ENCODE assay signal across 8 mouse cellular contexts in the genomic region with DNA sequence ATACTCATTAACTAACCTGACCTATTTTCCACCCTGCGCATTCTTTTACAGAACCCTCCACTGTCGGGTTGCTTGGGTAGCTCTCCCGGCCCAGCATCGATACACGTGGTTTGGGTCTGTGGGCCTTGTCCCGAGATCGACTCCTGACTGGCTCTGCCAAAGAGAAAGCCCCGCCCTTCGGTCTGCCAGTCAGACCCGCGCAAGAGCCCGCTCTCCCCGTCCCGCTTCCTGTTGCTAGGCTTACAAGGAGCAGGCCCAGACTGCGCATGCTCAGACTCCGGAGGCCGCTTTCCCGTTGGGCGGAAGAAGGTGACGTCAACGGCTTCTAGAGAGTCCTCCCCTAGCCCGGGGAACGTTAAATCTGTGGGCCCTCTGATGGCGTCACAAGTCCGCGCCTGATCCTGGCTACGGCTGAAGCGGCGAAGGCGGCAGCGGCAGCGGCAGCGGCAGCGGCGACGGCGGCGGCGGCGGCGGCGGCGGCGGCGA. TPM values are rescaled to one million over a fixed set of nuclear protein-coding genes. Genes with fewer than 3 reads are reported as not detected.
A peak's percentile ranks its signal among the peaks of the same experiment; 100 is the strongest.
DNase-seq lines count a peak whose midpoint lies in the region; ATAC-seq lines count a peak whose summit lies in the region.

Gene Senp2, plus strand, starts transcription at position 386 of the 486 bp plus-strand sequence.

- H3K4me3 ChIP-seq in heart, embryonic 14.5 days (ENCODE audit: control insufficient read depth in 1 of 2, insufficient read depth in 1 of 2, low read depth in 1 of 2, low read length in 2 of 2) = peak within 1 kb of the TSS; percentile 75 to 81
- peak within 1 kb of the TSS; percentile 98 for H3K4me3 ChIP-seq in liver, embryonic 13.5 days (replicated peaks)
- H3K4me3 ChIP-seq in stomach, embryonic 16.5 days (replicated peaks; ENCODE audit: low read length) = peak within 1 kb of the TSS; percentile 84

- peak; percentile 93 for ATAC-seq in CD4-positive, CD25-positive, alpha-beta regulatory T cell, adult 4 months
- peak; percentile 98 for ATAC-seq in heart, embryonic 14.5 days (ENCODE audit: insufficient number of reproducible peaks, insufficient read depth, low FRiP score, low read depth)
- peak; percentile 95 for ATAC-seq in liver, embryonic 13.5 days (ENCODE audit: low read depth)
- peak; percentile 99 for ATAC-seq in stomach, embryonic 16.5 days (ENCODE audit: insufficient read depth, low FRiP score)

- peak within 1 kb of the TSS; percentile 84 for H3K9ac ChIP-seq in heart, embryonic 14.5 days (ENCODE audit: low read length)
- H3K9ac ChIP-seq in liver, embryonic 13.5 days = peak within 1 kb of the TSS; percentile 96
- H3K9ac ChIP-seq in stomach, embryonic 16.5 days (ENCODE audit: low read length) = peak within 1 kb of the TSS; percentile 91

- H3K4me2 ChIP-seq in heart, embryonic 14.5 days (ENCODE audit: low read length) = peak within 1 kb of the TSS; percentile 72
- peak within 1 kb of the TSS; percentile 75 for H3K4me2 ChIP-seq in liver, embryonic 13.5 days
- H3K4me2 ChIP-seq in stomach, embryonic 16.5 days (ENCODE audit: low read depth, low read length) = peak within 1 kb of the TSS; percentile 73

- no peaks in the 10 kb centered on the region for H3K27me3 ChIP-seq in heart, embryonic 14.5 days (ENCODE audit: control insufficient read depth, insufficient read depth, low read length)
- 0 out of 2 replicates have a peak, but pooled peaks cover 3% of the 10 kb centered on the region for H3K27me3 ChIP-seq in liver, embryonic 13.5 days
- H3K27me3 ChIP-seq in stomach, embryonic 16.5 days (ENCODE audit: control insufficient read depth, insufficient read depth, low read length) = no peaks in the 10 kb centered on the region

- peaks cover 4% of the 10 kb centered on the region; the same call in 1 of the 2 replicates for H3K36me3 ChIP-seq in heart, embryonic 14.5 days (ENCODE audit: control insufficient read depth, insufficient read depth, low read length)
- H3K36me3 ChIP-seq in liver, embryonic 13.5 days = peaks cover 16% of the 10 kb centered on the region; the same call in 1 of the 2 replicates
- no peaks in the 10 kb centered on the region for H3K36me3 ChIP-seq in stomach, embryonic 16.5 days (ENCODE audit: control insufficient read depth, insufficient read depth, low read length)

- 0% methylated on average over 27 of the region's 45 CpGs for WGBS in heart, embryonic 14.5 days
- WGBS in liver, embryonic 13.5 days (ENCODE audit: insufficient replicate concordance) = under 1% methylated on average over 45 of the region's 45 CpGs
- under 1% methylated on average over 45 of the region's 45 CpGs for WGBS in stomach, embryonic 16.5 days

- peak within 1 kb of the TSS in 1 of 2 experiments; percentile 52; a peak in 2 of 4 replicates for H3K27ac ChIP-seq in heart, embryonic 14.5 days (replicated peaks in 1 of 2; ENCODE audit: control insufficient read depth in 1 of 2, insufficient read depth in 1 of 2, low read depth in 2 of 2, low read length in 2 of 2)
- peak within 1 kb of the TSS; percentile 88 for H3K27ac ChIP-seq in liver, embryonic 13.5 days
- H3K27ac ChIP-seq in stomach, embryonic 16.5 days (ENCODE audit: low read length) = peak within 1 kb of the TSS; percentile 84

- peak; percentile 100 for DNase-seq in c-Kit-negative CD71-positive TER-119-positive erythroid progenitor cells, embryonic 14.5 days (ENCODE audit: low read depth, low spot score)
- DNase-seq in fibroblast of lung, adult 2 months (ENCODE audit: low read depth) = peak; percentile 99
- DNase-seq in kidney, postnatal 14 days = peak; percentile 100
- DNase-seq in liver, embryonic 13.5 days = peak; percentile 100
- DNase-seq in neural tube, embryonic 10.5 days (ENCODE audit: extremely low spot score, low spot score) = peak; percentile 100

- H3K9me3 ChIP-seq in heart, embryonic 14.5 days (ENCODE audit: control insufficient read depth, low read length) = no peaks in the 10 kb centered on the region
- H3K9me3 ChIP-seq in liver, embryonic 13.5 days (replicated peaks) = no peaks in the 10 kb centered on the region
- H3K9me3 ChIP-seq in stomach, embryonic 16.5 days (replicated peaks; ENCODE audit: control insufficient read depth, low read length) = no peaks in the 10 kb centered on the region

- peaks cover 0 to 11% of the 10 kb centered on the region in 2 experiments; a peak in 2 of 4 replicates for H3K4me1 ChIP-seq in heart, embryonic 14.5 days (ENCODE audit: control insufficient read depth in 2 of 2, insufficient read depth in 2 of 2, low read length in 2 of 2)
- peaks cover 40% of the 10 kb centered on the region for H3K4me1 ChIP-seq in liver, embryonic 13.5 days (replicated peaks)
- 0 out of 2 replicates have a peak, but pooled peaks cover 5% of the 10 kb centered on the region for H3K4me1 ChIP-seq in stomach, embryonic 16.5 days (ENCODE audit: control insufficient read depth, insufficient read depth, low read length)

RNA-seq across cellular contexts. Expression of gene Senp2, which starts in this region (rescaled TPM):
- polyA plus RNA-seq in CD4-positive, CD25-positive, alpha-beta regulatory T cell, adult 4 months (2017; shearing (Covaris generic)) = 10 to 100 TPM; 16.6 to 20.1 TPM
- polyA plus RNA-seq in heart, embryonic 14.5 days (2014; fragmentation: Nextera tagmentation; extraction: Ambion mirVana) = 28.8 and 29.3 TPM in 2 replicates
- 35.2 and 44.1 TPM in 2 replicates for polyA plus RNA-seq in liver, embryonic 13.5 days (2015; fragmentation: Nextera tagmentation; extraction: Ambion mirVana)
- polyA plus RNA-seq in stomach, embryonic 16.5 days (2015; fragmentation: Nextera tagmentation; extraction: Ambion mirVana) = 40.1 and 40.4 TPM in 2 replicates
